32 mouse cellular contexts compared by ENCODE assay signal in genomic region chr4:139675696-139676095, GRCm38 (mm10). TPM values are rescaled to one million over a fixed set of nuclear protein-coding genes. Genes with fewer than 3 reads are reported as not detected.
DNase-seq lines count a peak whose midpoint lies in the region; ATAC-seq and TF ChIP-seq lines count a peak whose summit lies in the region.
"Had no signal": no experiment of that assay in that cellular context is flagged by ENCODE, and none has a peak within 500 bp of the region (broad histone marks: within the 10 kb centered on the region; RNA-seq: fewer than 3 reads in every experiment).

No protein-coding gene starts in this region.

- 64% methylated on average over 9 of the region's 9 CpGs for WGBS in hindbrain, embryonic 10.5 days
- 49% methylated on average over 9 of the region's 9 CpGs for WGBS in hindbrain, embryonic 12.5 days
- WGBS in midbrain, postnatal 0 days: 64% methylated on average over 9 of the region's 9 CpGs
- WGBS in midbrain, embryonic 16.5 days: 55% methylated on average over 9 of the region's 9 CpGs

- DNase-seq in hindbrain, embryonic 10.5 days (ENCODE audit: low spot score): peak; percentile 15
- DNase-seq in midbrain, postnatal 0 days (ENCODE audit: low spot score): peak; percentile 69
- peak; percentile 50 for DNase-seq in embryo, embryonic 10.5 days (ENCODE audit: low spot score)
- DNase-seq in forelimb bud, embryonic 11.5 days (ENCODE audit: low read depth, low spot score): peak; percentile 7
- no peak for DNase-seq in kidney, postnatal 4 days
- DNase-seq in heart, adult 11 months: no peak
- DNase-seq: adrenal gland, adult 2 months; cerebellum, adult 2 months; cerebellum, postnatal 25 days; gastrocnemius, adult 2 months; heart, postnatal 4 days; kidney, adult 8-10 months; kidney, postnatal 10 days; lung, adult 18-20 months; lung, postnatal 10 days; right cerebral cortex, postnatal 14 days had no signal

- H3K4me2 ChIP-seq in hindbrain, embryonic 12.5 days (replicated peaks): no peak overlapping the region
- no peak overlapping the region for H3K4me2 ChIP-seq in midbrain, postnatal 0 days (ENCODE audit: low read depth, low read length, poor library complexity, severe bottlenecking)
- H3K4me2 ChIP-seq in midbrain, embryonic 16.5 days (ENCODE audit: low read length): no peak overlapping the region
- H3K4me2 ChIP-seq: embryonic facial prominence, embryonic 13.5 days; limb, embryonic 12.5 days; liver, embryonic 12.5 days; midbrain, embryonic 12.5 days had no signal

- H3K9me3 ChIP-seq in hindbrain, embryonic 10.5 days: peaks cover 21% of the 10 kb centered on the region
- peaks cover 21% of the 10 kb centered on the region for H3K9me3 ChIP-seq in hindbrain, embryonic 12.5 days (replicated peaks)
- H3K9me3 ChIP-seq in midbrain, postnatal 0 days (ENCODE audit: low read length): no peaks in the 10 kb centered on the region
- 0 out of 2 replicates have a peak, but pooled peaks cover 7% of the 10 kb centered on the region for H3K9me3 ChIP-seq in midbrain, embryonic 16.5 days (replicated peaks; ENCODE audit: control insufficient read depth, low read length, poor library complexity, severe bottlenecking)

- no peak overlapping the region for H3K9ac ChIP-seq in hindbrain, embryonic 12.5 days
- no peak overlapping the region for H3K9ac ChIP-seq in midbrain, postnatal 0 days (replicated peaks; ENCODE audit: low read length, poor library complexity, severe bottlenecking)
- no peak overlapping the region for H3K9ac ChIP-seq in midbrain, embryonic 16.5 days (ENCODE audit: low read depth, low read length)
- H3K9ac ChIP-seq: embryonic facial prominence, embryonic 13.5 days; limb, embryonic 12.5 days; liver, embryonic 12.5 days; midbrain, embryonic 12.5 days had no signal

- peaks cover 10% of the 10 kb centered on the region for H3K4me1 ChIP-seq in hindbrain, embryonic 10.5 days (replicated peaks)
- peaks cover 6% of the 10 kb centered on the region; the same call in 1 of the 2 replicates for H3K4me1 ChIP-seq in hindbrain, embryonic 12.5 days
- H3K4me1 ChIP-seq in midbrain, postnatal 0 days (ENCODE audit: insufficient read depth, low read length): no peaks in the 10 kb centered on the region
- no peaks in the 10 kb centered on the region for H3K4me1 ChIP-seq in midbrain, embryonic 16.5 days (ENCODE audit: control insufficient read depth, insufficient read depth, low read length)
- H3K4me1 ChIP-seq: heart, embryonic 10.5 days; limb, embryonic 12.5 days; liver, embryonic 12.5 days had no signal

- no peaks in the 10 kb centered on the region for H3K36me3 ChIP-seq in hindbrain, embryonic 10.5 days
- no peaks in the 10 kb centered on the region for H3K36me3 ChIP-seq in hindbrain, embryonic 12.5 days
- H3K36me3 ChIP-seq in midbrain, postnatal 0 days (ENCODE audit: insufficient read depth, low read length): no peaks in the 10 kb centered on the region
- no peaks in the 10 kb centered on the region for H3K36me3 ChIP-seq in midbrain, embryonic 16.5 days (ENCODE audit: control insufficient read depth, insufficient read depth, low read length)
- H3K36me3 ChIP-seq: embryonic facial prominence, embryonic 13.5 days; G1E; heart, embryonic 10.5 days; limb, embryonic 12.5 days; liver, embryonic 12.5 days; midbrain, embryonic 12.5 days had no signal

- no peak for ATAC-seq in hindbrain, embryonic 12.5 days (ENCODE audit: low FRiP score)
- ATAC-seq in midbrain, postnatal 0 days (ENCODE audit: low FRiP score): no peak
- no peak for ATAC-seq in midbrain, embryonic 16.5 days
- ATAC-seq: liver, embryonic 12.5 days had no signal

- H3K27ac ChIP-seq in hindbrain, embryonic 10.5 days: no peak overlapping the region
- H3K27ac ChIP-seq in hindbrain, embryonic 12.5 days: no peak overlapping the region
- H3K27ac ChIP-seq in midbrain, postnatal 0 days (ENCODE audit: low read depth, low read length): no peak overlapping the region
- no peak overlapping the region for H3K27ac ChIP-seq in midbrain, embryonic 16.5 days (ENCODE audit: low read length)
- H3K27ac ChIP-seq: embryonic facial prominence, embryonic 13.5 days; gastrocnemius, adult 2 months; heart, embryonic 10.5 days; limb, embryonic 12.5 days; liver, embryonic 12.5 days; midbrain, embryonic 12.5 days had no signal

- no peak overlapping the region for H3K4me3 ChIP-seq in hindbrain, embryonic 10.5 days
- H3K4me3 ChIP-seq in hindbrain, embryonic 12.5 days: no peak overlapping the region
- no peak overlapping the region for H3K4me3 ChIP-seq in midbrain, postnatal 0 days (ENCODE audit: low read depth, low read length)
- H3K4me3 ChIP-seq in midbrain, embryonic 16.5 days (ENCODE audit: low read depth, low read length): no peak overlapping the region
- H3K4me3 ChIP-seq: embryonic facial prominence, embryonic 13.5 days; gastrocnemius, adult 2 months; heart, embryonic 10.5 days; limb, embryonic 12.5 days; liver, embryonic 12.5 days; midbrain, embryonic 12.5 days had no signal

- peaks cover 10% of the 10 kb centered on the region for H3K27me3 ChIP-seq in hindbrain, embryonic 10.5 days (ENCODE audit: insufficient read depth, poor library complexity, severe bottlenecking)
- H3K27me3 ChIP-seq in hindbrain, embryonic 12.5 days: peaks cover 13% of the 10 kb centered on the region; the same call in 1 of the 2 replicates
- no peaks in the 10 kb centered on the region for H3K27me3 ChIP-seq in midbrain, postnatal 0 days (ENCODE audit: insufficient read depth, low read length)
- H3K27me3 ChIP-seq in midbrain, embryonic 16.5 days (ENCODE audit: control insufficient read depth, insufficient read depth, low read depth, low read length): no peaks in the 10 kb centered on the region
- H3K27me3 ChIP-seq: liver, embryonic 12.5 days had no signal

- TF ChIP-seq CTCF in midbrain, postnatal 0 days (IDR thresholded peaks at IDR 0.05): no peak

RNA-seq across cellular contexts. Expression of gene Tas1r2, which starts 22.4 kb away (rescaled TPM):
- not detected in 2 replicates for polyA plus RNA-seq in hindbrain, embryonic 10.5 days (2016; fragmentation: Nextera tagmentation; extraction: Ambion mirVana)
- not detected in 2 replicates for polyA plus RNA-seq in hindbrain, embryonic 12.5 days (2016; fragmentation: Nextera tagmentation; extraction: Ambion mirVana)
- total RNA-seq in midbrain, postnatal 0 days (2014; rRNA removed): not detected in 2 replicates
- not detected in 2 replicates for polyA plus RNA-seq in midbrain, postnatal 0 days (2015; fragmentation: Nextera tagmentation; extraction: Ambion mirVana)
- not detected in 2 replicates for polyA plus RNA-seq in midbrain, embryonic 16.5 days (2015; fragmentation: Nextera tagmentation; extraction: Ambion mirVana)
- total RNA-seq: adrenal gland, adult 2 months; CH12.LX; G1E; gastrocnemius, adult 2 months; gastrocnemius, postnatal 4 days; heart, postnatal 4 days; layer of hippocampus, adult 18-20 months; layer of hippocampus, postnatal 25 days; left cerebral cortex, postnatal 10 days had no signal
- polyA plus RNA-seq: cerebellum, adult 2 months; embryonic facial prominence, embryonic 13.5 days; G1E; heart, embryonic 10.5 days; heart, embryonic 16.5 days; intestine, embryonic 14.5 days; limb, embryonic 12.5 days; liver, embryonic 12.5 days; midbrain, embryonic 12.5 days; thymus, postnatal 0 days had no signal

RNA-seq across cellular contexts. Expression of gene Aldh4a1, which starts 53.0 kb away (rescaled TPM):
- 22.5 and 26.3 TPM in 2 replicates for polyA plus RNA-seq in hindbrain, embryonic 10.5 days (2016; fragmentation: Nextera tagmentation; extraction: Ambion mirVana)
- polyA plus RNA-seq in hindbrain, embryonic 12.5 days (2016; fragmentation: Nextera tagmentation; extraction: Ambion mirVana): 20.6 and 21.4 TPM in 2 replicates
- 30.0 and 36.8 TPM in 2 replicates for total RNA-seq in midbrain, postnatal 0 days (2014; rRNA removed)
- 25.2 and 28.1 TPM in 2 replicates for polyA plus RNA-seq in midbrain, postnatal 0 days (2015; fragmentation: Nextera tagmentation; extraction: Ambion mirVana)
- polyA plus RNA-seq in midbrain, embryonic 16.5 days (2015; fragmentation: Nextera tagmentation; extraction: Ambion mirVana): 23.5 and 27.0 TPM in 2 replicates

Comparison
In these comparisons a context has a peak if more than half of its experiments do, and no peak if none do; other contexts are left out.
1. DNase-seq: peak in hindbrain, embryonic 10.5 days (single experiment), midbrain, postnatal 0 days (single experiment), embryo, embryonic 10.5 days (single experiment) and forelimb bud, embryonic 11.5 days (single experiment); none in kidney, postnatal 4 days (0 of 2) and heart, adult 11 months (single experiment).